Mouse (Mus musculus): ENCODE data around the gene Smtnl2. TPM values are rescaled to one million over a fixed set of nuclear protein-coding genes. Genes with fewer than 3 reads are reported as not detected.

Smtnl2 gene
- polyA plus RNA-seq, 1 experiment from 2014 or later, result 10.6 TPM

DNA sequence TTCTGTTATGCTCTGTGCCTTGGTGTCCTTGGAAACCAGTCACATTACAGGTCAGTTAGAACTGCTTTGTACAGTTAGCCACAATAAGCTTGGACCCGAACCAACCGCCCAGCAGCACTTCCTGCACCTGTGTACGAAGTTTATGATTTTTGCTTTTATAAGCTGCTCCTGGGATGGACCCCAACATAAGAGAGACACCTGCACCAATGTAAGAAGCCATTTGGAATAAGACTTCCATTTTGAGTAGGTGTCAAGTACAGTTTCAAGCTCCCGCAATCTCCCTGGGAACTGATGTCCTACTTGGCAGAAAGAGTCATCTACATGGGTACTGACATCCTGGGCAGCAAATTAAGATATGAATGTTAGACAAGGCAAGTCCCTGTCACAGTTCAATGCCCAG, 71.8 kb downstream of the Smtnl2 start:
- Histone ChIP-seq H3K4me1 (peaks cover 21% of the 10 kb centered on the region), H3K27me3 (ENCODE audit: poor library complexity, severe bottlenecking) (no peaks in the 10 kb centered on the region), H3K36me3 (replicated peaks) (no peaks in the 10 kb centered on the region), H3K4me3 (no peak overlapping the region), H3K27ac (no peak overlapping the region), H3K9me3 (no peaks in the 10 kb centered on the region)
- 93% methylated on average over 4 of the region's 4 CpGs for WGBS
- no peak for DNase-seq (ENCODE audit: extremely low spot score, low spot score)

Small RNA genes within 50 kb of the gene (microRNA-seq; reads per million reads assigned to microRNA genes)
- gene Mir6338, result not detected

Other genes starting within 250 kb of the Smtnl2 start
- 0.42 and 0.52 TPM in 2 replicates for gene Gm43951, start 204.9 kb downstream of the Smtnl2 start, polyA plus RNA-seq (2016; fragmentation: Nextera tagmentation; extraction: Ambion mirVana)
- gene 4933427D14Rik, start 204.3 kb downstream of the Smtnl2 start, polyA plus RNA-seq (2016; fragmentation: Nextera tagmentation; extraction: Ambion mirVana), result 16.2 and 16.4 TPM in 2 replicates
- gene Txndc17, start 204.2 kb downstream of the Smtnl2 start, polyA plus RNA-seq (2016; fragmentation: Nextera tagmentation; extraction: Ambion mirVana), result 172 and 176 TPM in 2 replicates
- 44.8 and 47.1 TPM in 2 replicates for gene Med31, start 196.1 kb downstream of the Smtnl2 start, polyA plus RNA-seq (2016; fragmentation: Nextera tagmentation; extraction: Ambion mirVana)
- gene Slc13a5, start 144.5 kb downstream of the Smtnl2 start, polyA plus RNA-seq (2016; fragmentation: Nextera tagmentation; extraction: Ambion mirVana), result 0.20 TPM in 1 of 2 replicates, not detected in the other
- 2.6 and 2.9 TPM in 2 replicates for gene Xaf1, start 110.1 kb downstream of the Smtnl2 start, polyA plus RNA-seq (2016; fragmentation: Nextera tagmentation; extraction: Ambion mirVana)
- gene Fbxo39, start 97.3 kb downstream of the Smtnl2 start, polyA plus RNA-seq (2016; fragmentation: Nextera tagmentation; extraction: Ambion mirVana), result not detected in 2 replicates
- 5.1 and 5.3 TPM in 2 replicates for gene Tekt1, start 49.3 kb downstream of the Smtnl2 start, polyA plus RNA-seq (2016; fragmentation: Nextera tagmentation; extraction: Ambion mirVana)
- not detected in 2 replicates for gene Ggt6, start 23.8 kb upstream of the Smtnl2 start, polyA plus RNA-seq (2016; fragmentation: Nextera tagmentation; extraction: Ambion mirVana)
- 248 and 256 TPM in 2 replicates for gene Mybbp1a, start 29.6 kb upstream of the Smtnl2 start, polyA plus RNA-seq (2016; fragmentation: Nextera tagmentation; extraction: Ambion mirVana)
- 2.0 and 3.0 TPM in 2 replicates for gene Spns2, start 78.2 kb upstream of the Smtnl2 start, polyA plus RNA-seq (2016; fragmentation: Nextera tagmentation; extraction: Ambion mirVana)
- 0.20 TPM in 1 of 2 replicates, not detected in the other for gene Spns3, start 138.8 kb upstream of the Smtnl2 start, polyA plus RNA-seq (2016; fragmentation: Nextera tagmentation; extraction: Ambion mirVana)
- gene Ube2g1, start 195.6 kb upstream of the Smtnl2 start, polyA plus RNA-seq (2016; fragmentation: Nextera tagmentation; extraction: Ambion mirVana), result 82.5 and 87.6 TPM in 2 replicates